Mouse (Mus musculus): ENCODE results near the gene Gm12569.

Gm12569 gene

DNA sequence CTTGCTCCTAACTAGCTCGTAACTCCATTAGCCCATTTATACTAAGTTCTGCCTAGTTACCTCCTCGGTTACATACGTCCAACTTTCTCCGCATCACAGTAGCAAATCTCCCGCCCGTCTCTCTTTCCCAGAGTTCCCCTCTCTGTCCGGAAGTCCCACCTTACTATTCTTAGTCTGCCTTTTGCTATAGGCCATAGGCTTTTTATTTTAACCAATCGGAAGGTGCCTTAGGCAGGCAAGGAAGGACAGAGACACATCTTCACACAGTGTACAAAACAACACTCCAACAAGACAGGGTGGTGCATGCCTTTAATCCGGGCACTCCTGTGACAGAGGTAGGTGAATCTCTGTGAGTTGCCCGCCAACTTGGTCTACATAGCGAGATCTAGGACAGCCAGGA is at the start of gene Gm12569:
TSS of gene Gm12569 (plus strand) at position 166 of the 400 bp plus-strand sequence.
- DNase-seq, result no peak

DNA sequence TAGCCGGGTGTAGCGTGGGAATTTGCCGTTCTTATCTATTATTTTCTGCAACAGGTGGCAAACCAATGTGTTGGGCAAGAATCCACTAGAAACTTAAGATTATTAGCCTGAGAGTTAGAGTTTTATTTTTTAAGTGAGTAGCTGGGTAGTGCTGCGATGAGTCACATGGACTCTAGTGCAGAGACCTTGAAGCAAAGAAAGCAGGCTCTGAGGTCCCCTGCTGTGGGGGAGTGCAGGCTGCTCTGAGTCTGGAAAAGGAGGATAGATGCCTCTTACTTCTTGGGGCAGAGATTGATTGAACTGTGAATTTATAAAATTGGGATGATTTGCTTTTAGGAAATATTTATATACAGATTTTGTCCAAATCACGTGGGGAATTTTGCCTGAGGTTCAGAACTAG is 17.5 kb upstream of the Gm12569 start:
- DNase-seq, result no peak

DNA sequence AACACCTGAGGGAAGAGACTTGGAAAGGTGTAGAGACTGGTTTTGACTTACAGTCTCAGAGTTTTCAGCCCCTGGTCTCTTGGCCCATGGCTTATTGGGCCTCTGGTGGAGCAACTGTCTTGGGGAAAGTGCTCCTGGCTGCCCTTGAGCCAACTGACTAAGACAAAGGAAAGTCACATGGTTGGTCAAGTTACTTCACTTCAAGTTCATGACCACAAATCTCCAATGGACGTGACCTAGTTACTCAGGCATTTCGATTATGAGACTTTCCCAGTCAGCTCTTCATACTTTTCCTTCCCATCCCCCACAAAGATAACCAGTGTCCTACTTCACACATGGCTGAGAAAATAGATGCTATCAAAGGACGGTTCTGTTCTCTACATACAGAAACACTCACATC is 12.5 kb upstream of the Gm12569 start:
- DNase-seq, result no peak

GRCm38 (mm10) chr11:51211426-51211825 is 8.8 kb upstream of the Gm12569 start:
- no peak for DNase-seq

DNA sequence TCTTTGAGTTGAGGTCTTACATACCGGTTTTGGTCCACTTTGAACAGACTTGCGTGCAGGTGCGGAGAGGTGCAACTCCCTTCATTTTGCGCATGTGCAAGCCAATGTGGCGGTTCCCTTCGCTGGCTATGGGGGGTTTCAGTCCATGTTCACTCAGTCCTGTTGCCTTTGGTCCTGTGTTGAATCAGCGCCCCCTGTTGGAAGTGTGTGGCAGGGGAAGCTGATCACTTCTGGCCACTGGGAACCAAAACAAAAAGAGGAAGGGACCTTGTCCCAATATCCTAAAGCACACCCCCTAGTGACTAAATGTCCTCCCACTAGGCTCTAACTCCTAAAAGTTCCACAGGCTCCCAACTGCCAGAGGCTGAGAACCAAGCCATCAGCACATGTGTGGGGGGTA is 6.3 kb upstream of the Gm12569 start:
- no peak for DNase-seq

DNA sequence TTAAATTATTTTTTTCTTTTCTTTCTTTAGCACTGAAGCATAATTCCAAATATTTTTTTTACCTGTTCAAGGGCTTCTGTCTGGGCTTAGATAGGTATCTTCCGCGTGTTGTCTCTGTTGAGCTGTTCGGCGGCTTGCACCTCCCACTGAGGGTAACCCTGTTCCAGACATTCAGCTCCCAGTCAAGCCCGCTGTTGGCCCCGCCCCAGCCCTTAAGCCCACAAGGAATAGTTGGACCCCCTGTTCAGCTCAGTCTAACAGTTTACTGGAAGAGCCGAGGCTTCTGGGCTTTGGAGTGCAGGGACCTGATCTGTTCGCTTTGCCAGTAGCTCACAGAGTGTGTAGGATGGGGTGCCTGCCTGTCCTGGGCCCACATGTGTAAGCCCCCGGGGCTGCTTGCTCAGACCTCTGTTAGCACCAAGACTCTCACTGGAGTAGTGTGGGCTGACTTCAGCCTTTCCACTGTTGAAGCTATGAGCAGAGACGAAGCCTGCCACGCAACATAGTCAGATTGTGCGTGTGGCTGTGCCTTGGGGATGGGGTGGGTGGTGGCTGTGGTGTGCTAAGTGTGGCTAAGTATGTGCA is 785 bp upstream of the Gm12569 start:
- DNase-seq, result no peak

- DNase-seq, result no peak
These were observed 6.8 kb downstream of the Gm12569 start for GRCm38 (mm10) chr11:51227104-51227503.

GRCm38 (mm10) chr11:51234626-51235025 is 14.4 kb downstream of the Gm12569 start:
- DNase-seq, result no peak

DNA sequence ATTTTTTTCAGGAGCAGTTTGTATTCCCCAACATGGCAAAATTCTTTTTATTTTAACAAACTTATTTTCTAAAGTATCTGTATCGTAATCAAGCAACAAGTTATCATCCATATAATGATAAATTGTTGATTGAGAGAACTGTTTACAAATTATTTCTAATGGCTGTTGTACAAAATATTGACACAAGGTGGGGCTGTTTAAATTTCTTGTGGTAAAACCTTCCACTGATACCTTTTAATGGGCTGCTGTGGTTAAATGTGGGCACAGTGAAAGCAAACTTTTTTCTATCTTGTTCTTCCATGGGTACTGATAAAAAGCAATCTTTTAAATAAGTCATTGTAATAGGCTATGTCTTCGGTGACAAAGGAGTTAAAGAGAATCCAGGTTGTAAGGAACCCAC is 22.6 kb downstream of the Gm12569 start:
- DNase-seq, result no peak

- no peak for DNase-seq
These were observed 36.7 kb downstream of the Gm12569 start for GRCm38 (mm10) chr11:51257006-51257405.

GRCm38 (mm10) chr11:51261680-51262219 is 41.5 kb downstream of the Gm12569 start, which contains the start of gene Clk4:
Clk4 (plus strand) TSS chr11:51261730.
- DNase-seq, result no peak

DNA sequence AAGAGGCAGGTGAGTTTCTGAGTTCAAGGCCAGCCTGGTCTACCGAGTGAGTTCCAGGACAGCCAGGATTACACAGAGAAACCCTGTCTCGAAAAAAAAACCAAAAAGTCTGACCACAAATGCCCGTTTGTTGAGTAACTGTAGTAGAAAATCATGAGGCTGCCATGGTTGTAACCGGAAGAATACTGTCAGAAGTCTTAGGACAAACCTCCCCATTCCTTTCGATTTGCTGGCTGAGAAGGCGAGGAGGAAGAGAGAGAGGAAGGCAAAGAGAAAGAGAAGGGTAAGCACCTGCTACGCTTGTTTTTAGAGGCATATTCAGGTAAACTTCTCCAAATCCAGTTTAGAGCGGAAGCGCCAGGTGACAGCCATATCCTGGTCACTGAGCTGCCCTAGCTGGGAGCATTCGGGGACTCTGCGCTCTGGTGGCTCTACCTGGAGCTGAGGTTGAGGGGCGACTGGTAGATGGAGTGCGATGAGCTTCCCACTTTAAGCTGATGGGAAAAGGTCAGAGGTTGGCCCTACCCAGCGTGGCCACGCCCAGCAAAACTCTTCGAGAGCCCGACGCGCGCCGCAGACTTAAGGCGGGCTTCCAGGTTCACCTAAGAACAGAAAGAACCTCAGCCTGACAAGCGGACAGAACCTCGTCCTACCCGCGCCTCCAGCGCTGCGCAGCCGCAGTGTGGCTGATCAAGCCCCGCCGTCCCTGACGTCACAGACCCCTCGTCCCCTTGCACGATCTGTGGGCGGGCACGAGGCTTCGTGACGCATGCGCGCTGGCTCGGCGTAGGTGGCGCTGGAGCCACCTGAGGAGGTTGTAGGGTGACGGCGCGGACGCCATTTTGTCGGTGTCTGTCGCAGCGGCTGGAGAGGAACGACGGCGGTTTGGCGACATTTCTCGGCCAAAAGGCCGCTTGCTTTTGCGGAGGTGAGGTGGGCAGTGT is 42.3 kb downstream of the Gm12569 start, which contains the start of gene BC049762:
TSS of gene BC049762 (minus strand) at position 705 of the 944 bp plus-strand sequence.
- DNase-seq, result peak; percentile 99

GRCm38 (mm10) chr11:51263286-51263831 is 43.1 kb downstream of the Gm12569 start:
- peak; percentile 71 to 85 for DNase-seq

- peak; percentile 7 to 22 for DNase-seq
These were observed 44.1 kb downstream of the Gm12569 start for GRCm38 (mm10) chr11:51264352-51264751.

DNA sequence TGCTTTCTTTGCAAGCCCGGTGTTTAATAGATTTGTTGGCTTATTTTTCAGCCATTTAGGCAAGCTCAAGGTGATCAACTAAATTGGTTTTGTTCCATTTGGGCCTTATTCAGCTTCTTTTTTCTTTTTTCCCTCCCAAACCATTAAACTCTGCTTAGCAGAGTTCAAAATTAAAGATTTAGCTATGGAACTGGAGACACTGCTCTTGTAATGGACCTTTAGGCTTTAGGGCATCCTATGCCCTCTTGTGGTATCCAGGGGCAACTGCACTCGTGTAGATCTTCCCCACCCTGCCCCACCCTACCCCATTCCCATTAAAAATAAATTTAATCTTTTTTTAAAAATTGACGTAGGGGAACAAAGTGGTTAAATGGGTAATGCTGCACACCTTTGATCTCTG is 45.1 kb downstream of the Gm12569 start:
- peak; percentile 35 to 51 for DNase-seq

DNA sequence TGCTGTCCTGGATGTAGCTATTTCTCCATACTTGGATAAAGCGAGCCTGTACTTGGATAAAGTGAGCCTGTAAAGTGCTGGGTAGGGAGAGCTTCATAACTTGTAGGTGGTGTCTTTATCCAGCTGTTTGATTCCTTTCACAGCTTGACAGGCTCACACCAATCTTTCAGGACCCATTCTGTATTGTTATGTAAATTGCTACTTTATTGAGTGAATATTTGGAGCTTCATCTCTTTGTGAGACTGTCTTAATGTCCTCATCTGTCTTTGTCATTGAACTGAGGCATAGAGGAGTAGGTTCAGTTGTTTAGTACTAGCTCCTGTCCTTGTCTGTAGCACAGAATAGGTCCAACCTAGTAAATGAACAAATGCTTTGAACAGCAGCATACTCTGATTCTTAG is 54.1 kb downstream of the Gm12569 start:
- no peak for DNase-seq

Measured in kidney, postnatal 4 days (tissue).